Mouse (Mus musculus): ENCODE measurements around the gene Mettl22. TPM values are rescaled to one million over a fixed set of nuclear protein-coding genes. Genes with fewer than 3 reads are reported as not detected.

Gene Mettl22
- 33.4 and 41.6 TPM in 2 replicates for polyA plus RNA-seq (2015; fragmentation: Nextera tagmentation; extraction: Ambion mirVana)

GRCm38 (mm10) chr16:8470603-8471481 is at the start of gene Mettl22:
Gene Mettl22, plus strand, starts transcription at chr16:8470788.
- WGBS = under 1% methylated on average over 48 of the region's 48 CpGs
- H3K27ac ChIP-seq (replicated peaks) = peak within 1 kb of the TSS; percentile 86
- no peaks in the 10 kb centered on the region for H3K27me3 ChIP-seq (replicated peaks)
- peaks cover 4% of the 10 kb centered on the region for H3K4me1 ChIP-seq
- peak within 1 kb of the TSS; percentile 84 for H3K9ac ChIP-seq
- peak within 1 kb of the TSS; percentile 73 for H3K4me2 ChIP-seq
- H3K36me3 ChIP-seq = peaks cover 8% of the 10 kb centered on the region
- H3K9me3 ChIP-seq = no peaks in the 10 kb centered on the region
- H3K4me3 ChIP-seq = peak within 1 kb of the TSS; percentile 69
- peak; percentile 88 for ATAC-seq (ENCODE audit: extremely low read depth, insufficient number of reproducible peaks, low FRiP score, low TSS enrichment)

- Histone ChIP-seq H3K4me1 (peaks cover 10% of the 10 kb centered on the region), H3K27me3 (replicated peaks) (peaks cover 60% of the 10 kb centered on the region)
- ATAC-seq (ENCODE audit: extremely low read depth, insufficient number of reproducible peaks, low FRiP score, low TSS enrichment) = no peak
Measured at GRCm38 (mm10) chr16:8420842-8421241, 49.7 kb upstream of the Mettl22 start.

DNA sequence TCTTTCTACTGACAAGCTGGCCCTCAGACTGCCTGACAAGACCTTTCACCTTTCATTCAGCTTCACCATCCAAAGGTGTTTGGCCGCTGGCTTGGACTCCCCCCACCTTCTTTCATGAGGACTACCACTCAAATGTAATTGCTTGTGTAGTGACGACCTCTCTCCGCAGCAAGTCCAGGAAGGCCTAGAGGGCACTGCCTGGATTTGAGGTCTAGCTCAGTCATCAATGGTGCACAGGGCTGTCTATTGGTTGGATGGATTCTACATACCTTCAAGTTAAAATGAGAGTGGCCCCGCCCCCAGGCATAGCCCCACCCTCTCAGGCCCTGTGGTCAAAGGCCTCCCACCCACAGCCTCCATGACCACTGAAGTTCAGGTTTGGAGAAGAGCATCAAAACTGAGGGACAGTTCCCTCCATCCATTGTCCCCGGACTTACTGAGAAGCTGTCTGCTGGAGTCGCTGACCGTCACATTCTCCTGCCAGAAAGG is 46.9 kb upstream of the Mettl22 start:
- Histone ChIP-seq H3K4me3 (no peak overlapping the region), H3K27ac (replicated peaks) (no peak overlapping the region), H3K36me3 (no peaks in the 10 kb centered on the region), H3K4me1 (peaks cover 10% of the 10 kb centered on the region), H3K4me2 (no peak overlapping the region), H3K9me3 (no peaks in the 10 kb centered on the region), H3K27me3 (replicated peaks) (peaks cover 77% of the 10 kb centered on the region), H3K9ac (no peak overlapping the region)
- no peak for ATAC-seq (ENCODE audit: extremely low read depth, insufficient number of reproducible peaks, low FRiP score, low TSS enrichment)
- 40% methylated on average over 7 of the region's 7 CpGs for WGBS

More at GRCm38 (mm10) chr16:8420842-8421241, 49.7 kb upstream of the Mettl22 start:
- Histone ChIP-seq H3K9ac (no peak overlapping the region), H3K27ac (replicated peaks) (no peak overlapping the region), H3K4me3 (no peak overlapping the region), H3K36me3 (no peaks in the 10 kb centered on the region), H3K4me2 (no peak overlapping the region), H3K9me3 (no peaks in the 10 kb centered on the region)
- WGBS = 81% methylated on average over 4 of the region's 4 CpGs

DNA sequence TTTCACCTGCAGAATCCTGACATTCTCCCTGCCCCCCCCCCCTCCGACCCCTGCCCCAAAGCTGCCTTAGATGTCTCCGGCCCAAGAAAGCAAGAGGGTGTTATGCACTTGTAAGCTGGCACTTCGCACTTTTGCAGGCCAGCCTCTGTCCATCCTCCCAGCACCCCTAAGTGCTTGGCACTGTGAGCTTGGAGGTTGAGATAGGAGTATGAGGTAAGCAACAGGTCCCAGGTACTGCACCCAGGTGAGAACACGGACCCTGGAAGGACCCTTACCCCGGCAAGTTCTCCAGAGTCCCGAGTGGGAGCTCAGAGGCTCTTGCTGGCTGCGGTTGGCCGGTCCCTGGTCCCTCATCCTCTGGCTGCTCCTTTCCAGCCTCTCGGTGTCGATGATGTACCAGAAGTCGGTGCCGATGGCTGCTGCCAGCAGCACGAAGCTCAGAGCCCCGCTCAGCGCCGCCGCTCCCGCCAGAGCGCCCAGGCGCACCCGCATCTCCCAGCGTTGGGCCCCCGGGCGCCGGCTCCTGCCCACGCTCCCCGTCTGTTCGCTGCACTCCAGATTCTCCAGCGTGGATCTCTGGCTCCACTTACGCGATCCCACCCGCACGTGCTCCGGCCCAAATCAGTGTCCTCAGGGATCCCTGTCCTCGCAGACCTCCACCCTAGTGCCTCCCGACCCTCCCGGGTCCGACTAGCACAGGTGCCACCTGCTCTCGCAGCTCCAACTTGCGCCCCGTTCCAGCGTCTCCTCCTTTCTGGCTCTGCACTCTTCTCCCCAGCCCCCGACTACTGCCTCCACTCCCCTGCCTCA is 46.2 kb upstream of the Mettl22 start:
- no peaks in the 10 kb centered on the region for H3K36me3 ChIP-seq
- 5% methylated on average over 43 of the region's 43 CpGs for WGBS
- H3K27me3 ChIP-seq (replicated peaks) = peaks cover 77% of the 10 kb centered on the region
- 0 out of 2 replicates have a peak overlapping the region, but pooled peaks have one; percentile 10 for H3K9ac ChIP-seq
- ATAC-seq (ENCODE audit: extremely low read depth, insufficient number of reproducible peaks, low FRiP score, low TSS enrichment) = no peak
- no peaks in the 10 kb centered on the region for H3K9me3 ChIP-seq
- peak overlapping the region; percentile 69 for H3K4me2 ChIP-seq
- H3K4me3 ChIP-seq = peak overlapping the region; percentile 45
- H3K4me1 ChIP-seq = peaks cover 10% of the 10 kb centered on the region
- H3K27ac ChIP-seq (replicated peaks) = no peak overlapping the region

- 3% methylated on average over 16 of the region's 16 CpGs for WGBS
- Histone ChIP-seq H3K4me2 (peak within 1 kb of the TSS; percentile 69), H3K9me3 (no peaks in the 10 kb centered on the region), H3K27ac (replicated peaks) (no peak within 1 kb of the TSS), H3K9ac (0 out of 2 replicates have a peak within 1 kb of the TSS, but pooled peaks have one; percentile 10), H3K4me3 (peak within 1 kb of the TSS; percentile 45), H3K36me3 (no peaks in the 10 kb centered on the region), H3K4me1 (peaks cover 10% of the 10 kb centered on the region), H3K27me3 (replicated peaks) (peaks cover 77% of the 10 kb centered on the region)
- no peak for ATAC-seq (ENCODE audit: extremely low read depth, insufficient number of reproducible peaks, low FRiP score, low TSS enrichment)
Measured at GRCm38 (mm10) chr16:8424971-8425330, 45.6 kb upstream of the Mettl22 start, which contains the start of gene Tmem114. Gene Tmem114, minus strand, starts transcription at chr16:8425136.

GRCm38 (mm10) chr16:8425736-8426135 is 44.9 kb upstream of the Mettl22 start:
- Histone ChIP-seq H3K27ac (replicated peaks) (no peak overlapping the region), H3K4me1 (peaks cover 10% of the 10 kb centered on the region), H3K4me2 (no peak overlapping the region), H3K36me3 (no peaks in the 10 kb centered on the region), H3K4me3 (no peak overlapping the region), H3K9me3 (no peaks in the 10 kb centered on the region), H3K9ac (no peak overlapping the region), H3K27me3 (replicated peaks) (peaks cover 71% of the 10 kb centered on the region)
- no peak for ATAC-seq (ENCODE audit: extremely low read depth, insufficient number of reproducible peaks, low FRiP score, low TSS enrichment)
- 67% methylated on average over 5 of the region's 5 CpGs for WGBS

DNA sequence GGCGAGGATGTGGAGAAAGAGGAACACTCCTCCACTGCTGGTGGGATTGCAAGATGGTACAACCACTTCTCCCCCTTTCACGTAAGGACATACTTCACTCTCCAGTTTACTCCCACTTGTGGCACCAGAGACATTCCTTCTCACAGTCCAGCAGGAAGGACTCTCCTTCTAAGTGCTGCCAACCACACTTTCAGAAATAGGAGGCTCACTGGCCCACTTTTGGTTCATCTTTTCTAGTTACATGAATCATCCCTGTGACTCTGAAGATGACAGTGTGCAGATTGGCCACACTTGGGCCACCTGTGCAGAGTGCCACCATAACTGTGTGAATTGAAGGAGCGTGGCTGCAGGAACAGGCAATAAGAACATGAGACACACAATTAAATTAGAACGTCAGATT is 41.1 kb upstream of the Mettl22 start:
- Histone ChIP-seq H3K9ac (no peak overlapping the region), H3K9me3 (no peaks in the 10 kb centered on the region), H3K36me3 (no peaks in the 10 kb centered on the region), H3K4me3 (no peak overlapping the region), H3K27ac (replicated peaks) (no peak overlapping the region), H3K4me2 (no peak overlapping the region), H3K4me1 (peaks cover 6% of the 10 kb centered on the region), H3K27me3 (replicated peaks) (peaks cover 33% of the 10 kb centered on the region)
- no peak for ATAC-seq (ENCODE audit: extremely low read depth, insufficient number of reproducible peaks, low FRiP score, low TSS enrichment)
- WGBS = 66% methylated on average over 4 of the region's 4 CpGs

DNA sequence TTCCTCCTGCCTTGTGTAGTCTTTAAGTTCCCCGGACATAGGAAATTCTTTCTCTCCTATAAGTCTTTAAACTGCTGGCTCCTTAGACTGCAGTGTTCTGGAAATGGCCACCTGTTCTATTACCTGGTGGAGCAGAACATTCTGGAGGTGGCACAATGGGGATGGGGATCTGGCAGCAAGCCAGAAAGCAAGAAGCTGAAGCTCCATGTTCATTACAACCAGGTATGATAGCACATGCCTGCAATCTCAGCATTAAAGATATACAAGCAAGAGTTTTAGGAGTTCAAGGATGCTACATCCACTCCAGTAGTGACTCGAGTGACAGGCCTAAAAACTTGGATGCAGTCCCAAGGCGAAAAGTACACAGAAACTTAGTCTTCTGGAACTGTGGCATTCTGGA is 38.0 kb upstream of the Mettl22 start:
- peaks cover 2% of the 10 kb centered on the region for H3K27me3 ChIP-seq (replicated peaks)
- no peaks in the 10 kb centered on the region for H3K4me1 ChIP-seq
- H3K27ac ChIP-seq (replicated peaks) = no peak overlapping the region
- 73% methylated on average over 3 of the region's 3 CpGs for WGBS
- no peak overlapping the region for H3K4me3 ChIP-seq
- H3K36me3 ChIP-seq = no peaks in the 10 kb centered on the region
- no peaks in the 10 kb centered on the region for H3K9me3 ChIP-seq
- no peak overlapping the region for H3K4me2 ChIP-seq
- no peak overlapping the region for H3K9ac ChIP-seq
- ATAC-seq (ENCODE audit: extremely low read depth, insufficient number of reproducible peaks, low FRiP score, low TSS enrichment) = no peak

- Histone ChIP-seq H3K27ac (replicated peaks) (no peak overlapping the region), H3K9me3 (no peaks in the 10 kb centered on the region), H3K4me1 (no peaks in the 10 kb centered on the region), H3K36me3 (no peaks in the 10 kb centered on the region), H3K9ac (no peak overlapping the region), H3K4me3 (no peak overlapping the region), H3K4me2 (no peak overlapping the region), H3K27me3 (replicated peaks) (peaks cover 22% of the 10 kb centered on the region)
- ATAC-seq (ENCODE audit: extremely low read depth, insufficient number of reproducible peaks, low FRiP score, low TSS enrichment) = no peak
- WGBS = 74% methylated on average over 7 of the region's 7 CpGs
Measured at GRCm38 (mm10) chr16:8444911-8445310, 25.7 kb upstream of the Mettl22 start.

DNA sequence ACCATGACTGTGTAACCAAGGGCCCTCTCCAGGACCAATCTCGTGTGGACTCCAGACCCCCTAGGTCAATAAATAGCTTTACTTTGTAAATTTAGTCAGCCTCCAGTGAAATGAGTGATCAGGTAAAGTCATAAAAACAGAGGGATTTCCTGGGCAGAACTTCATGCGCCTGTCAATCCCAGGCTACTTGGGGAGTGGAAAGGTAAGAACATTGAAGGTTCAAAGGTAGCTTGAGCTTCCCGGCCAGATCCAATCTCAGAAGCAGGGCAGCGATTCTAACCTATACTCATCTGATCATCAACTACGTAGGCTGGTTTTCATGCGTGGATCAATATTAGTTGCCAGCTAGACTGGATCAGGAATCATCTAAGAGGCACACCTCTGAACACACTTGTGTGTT is 24.3 kb upstream of the Mettl22 start:
- no peak overlapping the region for H3K27ac ChIP-seq (replicated peaks)
- no peaks in the 10 kb centered on the region for H3K9me3 ChIP-seq
- no peak overlapping the region for H3K4me2 ChIP-seq
- no peak overlapping the region for H3K9ac ChIP-seq
- H3K4me3 ChIP-seq = no peak overlapping the region
- H3K27me3 ChIP-seq (replicated peaks) = peaks cover 25% of the 10 kb centered on the region
- ATAC-seq (ENCODE audit: extremely low read depth, insufficient number of reproducible peaks, low FRiP score, low TSS enrichment) = no peak
- 78% methylated on average over 6 of the region's 6 CpGs for WGBS
- no peaks in the 10 kb centered on the region for H3K36me3 ChIP-seq
- H3K4me1 ChIP-seq = no peaks in the 10 kb centered on the region

GRCm38 (mm10) chr16:8453301-8453700 is 17.3 kb upstream of the Mettl22 start:
- no peak overlapping the region for H3K4me2 ChIP-seq
- H3K4me1 ChIP-seq = no peaks in the 10 kb centered on the region
- no peak overlapping the region for H3K4me3 ChIP-seq
- H3K9me3 ChIP-seq = no peaks in the 10 kb centered on the region
- WGBS = 91% methylated on average over 2 of the region's 2 CpGs
- H3K27me3 ChIP-seq (replicated peaks) = peaks cover 36% of the 10 kb centered on the region
- no peak overlapping the region for H3K9ac ChIP-seq
- no peak overlapping the region for H3K27ac ChIP-seq (replicated peaks)
- no peak for ATAC-seq (ENCODE audit: extremely low read depth, insufficient number of reproducible peaks, low FRiP score, low TSS enrichment)
- H3K36me3 ChIP-seq = no peaks in the 10 kb centered on the region
